Mouse (Mus musculus) kidney, adult 10 weeks (tissue): ENCODE data around the gene Fip1l1. TPM values are rescaled to one million over a fixed set of nuclear protein-coding genes. Genes with fewer than 3 reads are reported as not detected.

ENCODE experiments used
- polyA plus RNA-seq: library from polyadenylated mRNA; stranded (reverse); fragments of 350-450 nt; fragmentation: Illumina TruSeq; extraction: RNeasy Lipid Tissue Mini Kit (QIAGEN cat#74804); gene quantifications from one replicate; pipeline ENCODE4 v1.2.3, GENCODE M21; 2014; ENCODE audit warnings: low read depth, low replicate concordance

Gene Fip1l1
- polyA plus RNA-seq = 62.6 TPM

DNA sequence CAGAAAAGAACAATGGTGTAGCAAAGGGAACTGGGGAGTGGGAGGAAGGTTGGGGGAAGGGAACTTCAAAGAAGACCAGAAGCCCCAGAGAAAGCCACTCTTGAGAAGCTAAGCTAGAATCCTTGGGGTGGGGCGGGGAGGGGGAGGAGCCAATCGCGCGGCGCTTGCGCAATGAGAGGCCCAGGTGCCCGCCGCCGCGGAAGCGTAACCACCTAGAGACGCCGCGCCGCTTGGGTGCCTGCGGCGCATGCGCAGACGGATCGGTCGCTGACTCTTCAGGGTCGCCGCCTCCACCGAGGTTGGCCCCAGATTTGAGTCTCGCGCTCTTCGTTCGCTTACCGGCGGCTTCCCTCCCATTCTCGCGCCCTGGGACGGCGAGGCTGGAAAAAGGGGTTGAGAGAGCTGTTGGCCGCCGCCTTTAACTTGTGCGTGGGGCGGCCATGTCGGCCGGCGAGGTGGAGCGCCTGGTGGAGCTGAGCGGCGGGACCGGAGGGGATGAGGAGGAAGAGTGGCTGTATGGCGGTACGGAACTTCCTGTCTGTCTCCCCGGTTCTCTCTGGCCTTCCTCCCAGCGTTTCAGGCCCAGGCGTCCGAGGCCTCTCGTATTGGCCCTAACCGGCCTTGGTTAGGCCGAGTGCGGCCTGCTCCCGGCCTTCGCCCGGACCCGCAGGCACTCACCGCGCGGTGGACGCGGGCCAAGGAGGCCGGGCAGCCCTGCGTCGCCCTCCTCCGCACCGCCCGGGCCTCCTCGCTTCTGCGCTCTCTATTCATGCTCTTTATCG, at the start of gene Fip1l1:
Fip1l1 (plus strand) TSS at position 210 of the 782 bp plus-strand sequence.

DNA sequence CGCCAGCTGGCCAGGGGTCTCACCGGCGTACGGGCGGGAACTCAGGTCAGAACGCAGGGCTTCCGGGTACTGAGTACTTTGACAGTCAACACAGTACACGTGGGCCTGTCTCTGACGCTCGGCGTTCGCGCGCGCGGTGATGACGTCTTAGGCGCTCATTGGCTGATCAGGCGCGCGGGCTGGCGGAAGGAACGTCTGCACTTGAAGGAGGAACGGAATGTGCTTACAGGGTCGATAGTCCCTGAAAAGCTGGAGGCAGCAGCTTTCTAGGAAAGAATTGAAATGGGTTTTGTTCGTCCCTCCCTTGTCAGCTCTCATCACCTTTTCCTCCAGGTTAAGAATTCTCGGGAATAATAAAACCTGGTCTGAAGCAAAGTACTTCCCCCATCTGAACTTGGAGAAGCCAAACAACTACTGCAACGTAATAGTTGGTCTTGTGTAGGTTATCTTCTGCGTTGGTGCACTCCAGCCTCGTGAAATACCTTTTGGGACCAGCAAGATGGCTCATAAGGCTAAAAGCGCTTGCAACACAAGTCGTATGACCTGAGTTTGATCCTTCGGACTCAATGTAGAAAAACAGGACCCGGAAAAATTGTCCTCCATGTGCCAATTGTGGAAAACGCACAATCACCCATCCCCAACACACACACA, 3.5 kb upstream of the Fip1l1 start, which contains the start of gene Scfd2:
Scfd2 (minus strand) TSS at position 130 of the 651 bp plus-strand sequence.

Other genes with a start within 250 kb of the Fip1l1 start
- gene Scfd2, start 3.7 kb upstream of the Fip1l1 start, polyA plus RNA-seq = 19.1 TPM
- gene Lnx1, start 167.5 kb downstream of the Fip1l1 start, polyA plus RNA-seq = 3.8 TPM